Mouse (Mus musculus): ENCODE results near the gene Park7. TPM values are rescaled to one million over a fixed set of nuclear protein-coding genes. Genes with fewer than 3 reads are reported as not detected.

The Park7 gene
- total RNA-seq (2012; rRNA removed), result 438 and 445 TPM in 2 replicates
- polyA plus RNA-seq (2012; ENCODE audit: insufficient read depth in 1 of 2, insufficient read length in 2 of 2, low read depth in 1 of 2, low replicate concordance in 2 of 2, missing spikeins in 1 of 2), result 100 to 1,000 TPM in 1 of 2 experiments, not detected in 1; 480 TPM

DNA sequence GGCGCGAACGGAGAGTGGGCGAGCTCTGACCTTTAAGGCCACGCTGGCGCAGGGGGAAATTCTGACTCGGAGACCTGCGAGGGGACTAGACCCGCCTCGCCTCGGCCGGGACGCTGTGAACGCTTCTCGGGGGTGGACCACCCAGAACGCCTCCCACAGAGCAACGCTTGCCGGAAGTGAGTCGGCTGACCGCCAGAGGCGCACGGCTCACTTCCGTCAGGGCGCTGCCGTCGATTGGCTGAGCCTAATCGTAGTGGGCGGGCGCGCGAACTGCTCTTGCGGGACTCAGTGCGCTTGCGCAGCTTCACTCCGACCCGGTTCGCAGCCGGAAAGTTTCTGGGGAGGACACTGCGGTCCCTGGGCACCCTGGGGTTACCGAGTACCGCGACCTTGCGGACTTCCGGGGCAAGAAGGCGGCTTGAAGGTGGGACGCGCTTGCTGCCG lies at the start of gene Park7, which contains the start of gene Tnfrsf9:
Park7 (minus strand) TSS at position 148 of the 444 bp plus-strand sequence.
Tnfrsf9 (plus strand) TSS at position 273 of the 444 bp plus-strand sequence.
- no peak for TF ChIP-seq MYC (IDR thresholded peaks at IDR 0.05; ENCODE audit: low read depth, low read length)
- peak; percentile 85 for TF ChIP-seq TBP (IDR thresholded peaks at IDR 0.05; ENCODE audit: low read depth, low read length)
- TF ChIP-seq MYB (IDR thresholded peaks at IDR 0.05; ENCODE audit: low read depth, low read length), result no peak
- TF ChIP-seq MAZ (IDR thresholded peaks at IDR 0.05; ENCODE audit: low read depth, low read length), result no peak
- TF ChIP-seq POLR2AphosphoS2 (IDR thresholded peaks at IDR 0.05; ENCODE audit: low read length), result peak; percentile 76; the same call in 1 of the 2 replicates
- TF ChIP-seq POLR2AphosphoS5 (IDR thresholded peaks at IDR 0.05; ENCODE audit: borderline replicate concordance, low read depth, low read length), result no peak
- TF ChIP-seq KAT2A (conservative IDR thresholded peaks at IDR 0.05; ENCODE audit: low read depth, low read length), result no peak; the same call in 1 of the 2 replicates
- TF ChIP-seq HCFC1 (IDR thresholded peaks at IDR 0.05; ENCODE audit: low read depth, low read length), result peak; percentile 91
- TF ChIP-seq USF1 (IDR thresholded peaks at IDR 0.05; ENCODE audit: low read depth, low read length), result no peak
- TF ChIP-seq CTCF (IDR thresholded peaks at IDR 0.05 in 2 of 3, conservative IDR thresholded peaks at IDR 0.05 in 1 of 3; ENCODE audit: control insufficient read depth in 1 of 3, insufficient read depth in 1 of 3, low read depth in 2 of 3, low read length in 3 of 3, poor library complexity in 1 of 3, severe bottlenecking in 1 of 3), result peak in 2 of 3 experiments; percentile 36 to 49; a peak in 3 of 6 replicates
- TF ChIP-seq E2F4 (IDR thresholded peaks at IDR 0.05; ENCODE audit: borderline replicate concordance, low read depth, low read length), result peak; percentile 60; the same call in 1 of the 2 replicates
- TF ChIP-seq ELF1 (IDR thresholded peaks at IDR 0.05; ENCODE audit: low read depth, low read length), result peak; percentile 78
- peak; percentile 97 for TF ChIP-seq NELFE (IDR thresholded peaks at IDR 0.05; ENCODE audit: low read depth, low read length)
- TF ChIP-seq ZC3H11A (IDR thresholded peaks at IDR 0.05; ENCODE audit: low read depth, low read length), result no peak
- TF ChIP-seq TCF12 (IDR thresholded peaks at IDR 0.05; ENCODE audit: low read depth, low read length), result peak; percentile 66
- TF ChIP-seq CHD2 (IDR thresholded peaks at IDR 0.05; ENCODE audit: low read length), result no peak
- no peak for TF ChIP-seq GATA1 (IDR thresholded peaks at IDR 0.05; ENCODE audit: low read depth, low read length)
- TF ChIP-seq MEF2A (IDR thresholded peaks at IDR 0.05; ENCODE audit: extremely low read depth, insufficient replicate concordance, low read depth, low read length, poor library complexity, severe bottlenecking), result no peak
- no peak for TF ChIP-seq TAL1 (IDR thresholded peaks at IDR 0.05; ENCODE audit: low read length)
- no peak for TF ChIP-seq MAX (IDR thresholded peaks at IDR 0.05; ENCODE audit: low read length)
- TF ChIP-seq CHD1 (IDR thresholded peaks at IDR 0.05; ENCODE audit: low read depth, low read length), result no peak
- no peak for TF ChIP-seq ZKSCAN1 (IDR thresholded peaks at IDR 0.05; ENCODE audit: low read depth, low read length)
- TF ChIP-seq BHLHE40 (IDR thresholded peaks at IDR 0.05; ENCODE audit: borderline replicate concordance, low read depth, low read length), result no peak
- TF ChIP-seq MXI1 (IDR thresholded peaks at IDR 0.05; ENCODE audit: low read depth, low read length), result no peak
- TF ChIP-seq SIN3A (IDR thresholded peaks at IDR 0.05; ENCODE audit: low read length), result peak; percentile 46
- TF ChIP-seq SMC3 (IDR thresholded peaks at IDR 0.05; ENCODE audit: low read depth, low read length), result no peak
- no peak for TF ChIP-seq GABPA (IDR thresholded peaks at IDR 0.05; ENCODE audit: low read depth, low read length)
- no peak for TF ChIP-seq ZNF384 (IDR thresholded peaks at IDR 0.05; ENCODE audit: low read depth, low read length)
- no peak for TF ChIP-seq EP300 (IDR thresholded peaks at IDR 0.05; ENCODE audit: low read depth in 1 of 2, low read length in 2 of 2)
- no peak for TF ChIP-seq MAFK (IDR thresholded peaks at IDR 0.05; ENCODE audit: borderline replicate concordance, low read depth, low read length)
- peak; percentile 67 to 94 for TF ChIP-seq POLR2A (IDR thresholded peaks at IDR 0.05; ENCODE audit: control insufficient read depth in 1 of 2, insufficient read depth in 1 of 2, low read depth in 1 of 2, low read length in 2 of 2, poor library complexity in 1 of 2)
- TF ChIP-seq ETS1 (IDR thresholded peaks at IDR 0.05; ENCODE audit: low read depth, low read length), result no peak
- no peak for TF ChIP-seq UBTF (IDR thresholded peaks at IDR 0.05; ENCODE audit: borderline replicate concordance, insufficient read depth, low read depth, low read length)
- peak; percentile 89 for TF ChIP-seq ZMIZ1 (IDR thresholded peaks at IDR 0.05; ENCODE audit: low read depth, low read length)
- peak; percentile 98 for TF ChIP-seq NRF1 (IDR thresholded peaks at IDR 0.05; ENCODE audit: insufficient read depth, low read depth, low read length, poor library complexity, severe bottlenecking)
- no peak for TF ChIP-seq JUND (IDR thresholded peaks at IDR 0.05; ENCODE audit: low read depth, low read length)
- peak; percentile 98 for DNase-seq (ENCODE audit: low read depth, low spot score)
- H3K4me1 ChIP-seq (ENCODE audit: control insufficient read depth in 1 of 2, insufficient read depth in 2 of 2, low read length in 2 of 2), result peaks cover 8 to 27% of the 10 kb centered on the region in 2 experiments
- peak within 1 kb of the TSS; percentile 84 for H3K9ac ChIP-seq (ENCODE audit: control insufficient read depth, low read depth, low read length, poor library complexity, severe bottlenecking)
- H3K4me3 ChIP-seq (ENCODE audit: control insufficient read depth in 1 of 2, insufficient read depth in 1 of 2, low read depth in 2 of 2, low read length in 2 of 2), result peak within 1 kb of the TSS; percentile 59 to 76
- peaks cover 0 to 17% of the 10 kb centered on the region in 2 experiments; a peak in 2 of 4 replicates for H3K36me3 ChIP-seq (ENCODE audit: control insufficient read depth in 1 of 2, insufficient read depth in 2 of 2, low read length in 2 of 2)
- no peaks in the 10 kb centered on the region for H3K9me3 ChIP-seq (replicated peaks; ENCODE audit: insufficient read depth, low read length)
- peaks cover 3% of the 10 kb centered on the region for H3K79me2 ChIP-seq (ENCODE audit: control insufficient read depth, insufficient read depth, low read length, poor library complexity)
- H3K27me3 ChIP-seq (ENCODE audit: control insufficient read depth in 1 of 2, insufficient read depth in 2 of 2, low read length in 2 of 2), result no peaks in the 10 kb centered on the region
- H3K27ac ChIP-seq (ENCODE audit: control insufficient read depth, low read depth, low read length), result peak within 1 kb of the TSS; percentile 85
